Mouse (Mus musculus) adrenal gland, postnatal 25 days (tissue): ENCODE measurements around the gene Zdhhc5. TPM values are rescaled to one million over a fixed set of nuclear protein-coding genes. Genes with fewer than 3 reads are reported as not detected.
"Not testable (repeated sequence)": the region's sequence is repeated elsewhere in the genome, so short reads cannot be mapped to it uniquely, and the experiment has no call there.

Experiments used
- DNase-seq: peaks from one replicate; pipeline ENCODE4 v3.0.0; 2021; ENCODE audit warnings: mixed read lengths
- total RNA-seq: library from RNA; stranded (reverse); gene quantifications from 2 replicates; pipeline ENCODE4 v1.2.3, GENCODE M21; 2021

Gene Zdhhc5
- total RNA-seq, 1 experiment from 2014 or later: 62.9 TPM

GRCm38 (mm10) chr2:84734919-84735318 lies 19.9 kb upstream of the Zdhhc5 start:
- DNase-seq: no peak

GRCm38 (mm10) chr2:84734351-84734864 lies 19.4 kb upstream of the Zdhhc5 start:
- DNase-seq: no peak

- DNase-seq: peak; percentile 67
These were observed 18.8 kb upstream of the Zdhhc5 start, which contains the start of gene Ypel4 for GRCm38 (mm10) chr2:84733579-84734300. Gene Ypel4, plus strand, starts transcription at chr2:84734058.

GRCm38 (mm10) chr2:84732394-84732793 lies 17.4 kb upstream of the Zdhhc5 start:
- no peak for DNase-seq

GRCm38 (mm10) chr2:84731206-84731605 lies 16.2 kb upstream of the Zdhhc5 start:
- DNase-seq: no peak

- not testable (repeated sequence) for DNase-seq
These were observed 13.2 kb upstream of the Zdhhc5 start for GRCm38 (mm10) chr2:84728191-84728590.

GRCm38 (mm10) chr2:84727172-84727858 lies 12.3 kb upstream of the Zdhhc5 start, which contains the start of gene Clp1:
Gene Clp1, minus strand, starts transcription at chr2:84727350.
- peak; percentile 93 for DNase-seq

- no peak for DNase-seq
These were observed 11.7 kb upstream of the Zdhhc5 start for GRCm38 (mm10) chr2:84726716-84727115.

GRCm38 (mm10) chr2:84725770-84726169 lies 10.8 kb upstream of the Zdhhc5 start:
- no peak for DNase-seq

- DNase-seq: no peak
These were observed 8.9 kb upstream of the Zdhhc5 start for GRCm38 (mm10) chr2:84723856-84724255.

GRCm38 (mm10) chr2:84721182-84721581 lies 6.2 kb upstream of the Zdhhc5 start:
- no peak for DNase-seq

GRCm38 (mm10) chr2:84720718-84721117 lies 5.7 kb upstream of the Zdhhc5 start:
- no peak for DNase-seq

GRCm38 (mm10) chr2:84717357-84717756 lies 2.4 kb upstream of the Zdhhc5 start:
- no peak for DNase-seq

- DNase-seq: no peak
These were observed 1.7 kb upstream of the Zdhhc5 start for GRCm38 (mm10) chr2:84716423-84717355.

GRCm38 (mm10) chr2:84715562-84716361 lies 782 bp upstream of the Zdhhc5 start:
- peak; percentile 60 for DNase-seq

- DNase-seq: no peak
These were observed 564 bp downstream of the Zdhhc5 start for GRCm38 (mm10) chr2:84714422-84714810.

- DNase-seq: no peak
These were observed 3.1 kb downstream of the Zdhhc5 start for GRCm38 (mm10) chr2:84711898-84712297.

GRCm38 (mm10) chr2:84707523-84707922 lies 7.5 kb downstream of the Zdhhc5 start:
- no peak for DNase-seq

- no peak for DNase-seq
These were observed 9.7 kb downstream of the Zdhhc5 start for GRCm38 (mm10) chr2:84705295-84705694.

GRCm38 (mm10) chr2:84704329-84704728 lies 10.7 kb downstream of the Zdhhc5 start:
- DNase-seq: no peak

GRCm38 (mm10) chr2:84703497-84703896 lies 11.5 kb downstream of the Zdhhc5 start:
- no peak for DNase-seq
